Mouse (Mus musculus) erythroblast, embryonic 14.5 days (primary cell): ENCODE results near the gene Pramel6. TPM values are rescaled to one million over a fixed set of nuclear protein-coding genes. Genes with fewer than 3 reads are reported as not detected.

Source experiments
- H3K27me3 ChIP-seq: 2 replicates; pipeline ENCODE4 v1.6.1; 2012; ENCODE audit warnings: inconsistent platforms; ENCODE audit not compliant: control insufficient read depth
- H3K36me3 ChIP-seq: 2 replicates; pipeline ENCODE4 v1.6.1; 2012; ENCODE audit warnings: mild to moderate bottlenecking, inconsistent platforms; ENCODE audit not compliant: control insufficient read depth
- H3K4me1 ChIP-seq: 2 replicates; pipeline ENCODE4 v1.6.1; 2012; ENCODE audit warnings: inconsistent platforms; ENCODE audit not compliant: control insufficient read depth
- H3K4me3 ChIP-seq: replicated peaks from 2 replicates; pipeline ENCODE3; 2012; ENCODE audit warnings: moderate library complexity, mild to moderate bottlenecking, inconsistent platforms
- H3K9me3 ChIP-seq: 2 replicates; pipeline ENCODE4 v1.6.1; 2012; ENCODE audit warnings: low read length, inconsistent platforms, mixed read lengths; ENCODE audit not compliant: control insufficient read depth
- GATA1 ChIP-seq: IDR thresholded peaks from 2 replicates; pipeline ENCODE4 v1.6.1; 2012; ENCODE audit warnings: low read length, inconsistent platforms, mixed read lengths
- TAL1 ChIP-seq: IDR thresholded peaks from 3 replicates; pipeline ENCODE4 v1.6.1; 2012; ENCODE audit warnings: low read length, inconsistent platforms, mixed read lengths
- polyA plus RNA-seq: library from polyadenylated mRNA; stranded (reverse); fragments of >175 nt; gene quantifications from 2 replicates; pipeline ENCODE4 v1.2.3, GENCODE M21; 2012

Pramel6 gene
- polyA plus RNA-seq, 1 experiment = not detected

GRCm38 (mm10) chr2:87531496-87531895 is 25.1 kb downstream of the Pramel6 start, which contains the start of gene Olfr153:
Gene Olfr153, plus strand, starts transcription at chr2:87531796.
- Histone ChIP-seq H3K4me1 (no peaks in the 10 kb centered on the region), H3K27me3 (no peaks in the 10 kb centered on the region), H3K4me3 (no peak within 1 kb of the TSS), H3K9me3 (peaks cover 2% of the 10 kb centered on the region; the same call in 1 of the 2 replicates), H3K36me3 (no peaks in the 10 kb centered on the region)
- TF ChIP-seq TAL1 = no peak
- TF ChIP-seq GATA1 = no peak

GRCm38 (mm10) chr2:87534826-87535225 is 28.5 kb downstream of the Pramel6 start:
- H3K4me1 ChIP-seq = no peaks in the 10 kb centered on the region
- H3K9me3 ChIP-seq = peaks cover 2% of the 10 kb centered on the region; the same call in 1 of the 2 replicates
- H3K36me3 ChIP-seq = no peaks in the 10 kb centered on the region
- no peaks in the 10 kb centered on the region for H3K27me3 ChIP-seq
- H3K4me3 ChIP-seq = no peak overlapping the region
- no peak for TF ChIP-seq TAL1
- TF ChIP-seq GATA1 = no peak

- Histone ChIP-seq H3K27me3 (no peaks in the 10 kb centered on the region), H3K4me1 (no peaks in the 10 kb centered on the region)
These were observed 39.1 kb downstream of the Pramel6 start, which contains the start of gene Olfr1128 for GRCm38 (mm10) chr2:87545442-87545841. Gene Olfr1128, minus strand, starts transcription at chr2:87545542.

More at GRCm38 (mm10) chr2:87545442-87545841, 39.1 kb downstream of the Pramel6 start, which contains the start of gene Olfr1128:
- H3K4me3 ChIP-seq = no peak within 1 kb of the TSS
- TF ChIP-seq GATA1 = no peak
- TF ChIP-seq TAL1 = no peak
- H3K36me3 ChIP-seq = no peaks in the 10 kb centered on the region
- peaks cover 4% of the 10 kb centered on the region; the same call in 1 of the 2 replicates for H3K9me3 ChIP-seq

Other genes with a start within 250 kb of the Pramel6 start
- under 0.01 TPM in 1 of 2 replicates, not detected in the other for gene Olfr1116, start 239.0 kb upstream of the Pramel6 start, polyA plus RNA-seq
- not detected in 2 replicates for gene Olfr1118, start 199.0 kb upstream of the Pramel6 start, polyA plus RNA-seq
- gene Olfr1120, start 151.8 kb upstream of the Pramel6 start, polyA plus RNA-seq = not detected in 2 replicates
- gene Olfr1121, start 136.7 kb upstream of the Pramel6 start, polyA plus RNA-seq = 0.04 TPM in 1 of 2 replicates, not detected in the other
- gene Olfr1122, start 120.7 kb upstream of the Pramel6 start, polyA plus RNA-seq = not detected in 2 replicates
- gene Olfr1123, start 89.9 kb upstream of the Pramel6 start, polyA plus RNA-seq = not detected in 2 replicates
- gene Olfr1124, start 76.3 kb upstream of the Pramel6 start, polyA plus RNA-seq = not detected in 2 replicates
- not detected in 2 replicates for gene Olfr1126, start 52.6 kb upstream of the Pramel6 start, polyA plus RNA-seq
- gene Pramel7, start 9.5 kb upstream of the Pramel6 start, polyA plus RNA-seq = 0.03 TPM in 1 of 2 replicates, not detected in the other
- not detected in 2 replicates for gene Olfr153, start 25.2 kb downstream of the Pramel6 start, polyA plus RNA-seq
- gene Olfr1128, start 39.0 kb downstream of the Pramel6 start, polyA plus RNA-seq = 0.09 TPM in 1 of 2 replicates, not detected in the other
- gene Olfr1129, start 67.3 kb downstream of the Pramel6 start, polyA plus RNA-seq = not detected in 2 replicates
- not detected in 2 replicates for gene Olfr1130, start 99.6 kb downstream of the Pramel6 start, polyA plus RNA-seq
- gene Olfr1131, start 120.5 kb downstream of the Pramel6 start, polyA plus RNA-seq = not detected in 2 replicates
- gene Olfr1132, start 131.0 kb downstream of the Pramel6 start, polyA plus RNA-seq = not detected in 2 replicates
- not detected in 2 replicates for gene Olfr1133, start 140.8 kb downstream of the Pramel6 start, polyA plus RNA-seq
- not detected in 2 replicates for gene Olfr1134, start 151.9 kb downstream of the Pramel6 start, polyA plus RNA-seq
- not detected in 2 replicates for gene Olfr1135, start 167.1 kb downstream of the Pramel6 start, polyA plus RNA-seq
- not detected in 2 replicates for gene Olfr1136, start 187.4 kb downstream of the Pramel6 start, polyA plus RNA-seq
- not detected in 2 replicates for gene Olfr1137, start 206.6 kb downstream of the Pramel6 start, polyA plus RNA-seq
- not detected in 2 replicates for gene Olfr1138, start 233.4 kb downstream of the Pramel6 start, polyA plus RNA-seq
- not detected in 2 replicates for gene Olfr1140, start 237.2 kb downstream of the Pramel6 start, polyA plus RNA-seq
- not detected in 2 replicates for gene Olfr1141, start 247.4 kb downstream of the Pramel6 start, polyA plus RNA-seq